Mouse (Mus musculus): ENCODE results near the gene Tas2r122.

DNA sequence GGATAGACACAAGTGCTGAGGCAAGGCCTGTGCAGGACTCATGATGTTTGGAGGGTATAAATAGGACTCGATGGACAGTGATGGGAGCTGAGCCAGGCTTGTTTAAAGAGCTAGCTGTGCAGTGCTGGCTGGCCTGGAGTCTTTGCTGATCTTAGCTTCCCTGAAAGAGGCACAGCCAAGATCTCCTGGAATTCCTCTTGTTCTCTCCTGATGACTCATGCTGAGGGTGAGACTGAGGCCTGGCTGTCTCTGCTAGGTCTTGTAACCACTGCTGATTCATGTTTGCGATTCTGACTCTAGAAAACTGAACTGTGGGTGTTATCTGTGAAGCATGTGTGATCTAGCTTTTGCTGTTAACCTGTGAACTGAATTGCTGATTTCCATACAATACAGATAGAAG lies 38.5 kb upstream of the Tas2r122 start:
- TF ChIP-seq CTCF (IDR thresholded peaks at IDR 0.05; ENCODE audit: borderline replicate concordance, control insufficient read depth, extremely low read depth, insufficient read depth, low read length, poor library complexity) (no peak), POLR2A (IDR thresholded peaks at IDR 0.05; ENCODE audit: control insufficient read depth, extremely low read depth, insufficient read depth, low read length, poor library complexity) (no peak)

Measured in thymus, adult 2 months (tissue).